Mouse (Mus musculus) liver, embryonic 11.5 days (tissue): ENCODE data around the gene Poc1b. TPM values are rescaled to one million over a fixed set of nuclear protein-coding genes. Genes with fewer than 3 reads are reported as not detected.

ENCODE experiments used
- ATAC-seq: fragments of 200-750 bp; cut with Nextera tagmentation; replicated peaks from 2 replicates; pipeline ENCODE4 v1.8.0; 2017; ENCODE audit warnings: moderate number of reproducible peaks, mild to moderate bottlenecking, moderate TSS enrichment, moderate library complexity; ENCODE audit not compliant: low FRiP score
- DNase-seq: peaks from one replicate; pipeline ENCODE4 v3.0.0-alpha.2; 2017; ENCODE audit warnings: low spot score
- H3K27ac ChIP-seq: fragments of 300-500 bp; sonication (generic); 2 replicates; pipeline ENCODE4 v1.5.1; 2014; ENCODE audit warnings: mild to moderate bottlenecking, low read depth, low read length, control low read depth
- H3K27me3 ChIP-seq: fragments of 300-500 bp; sonication (generic); replicated peaks from 2 replicates; pipeline ENCODE4 v1.6.1; 2014; ENCODE audit warnings: low read length, mixed read lengths; ENCODE audit not compliant: control insufficient read depth, insufficient read depth
- H3K36me3 ChIP-seq: fragments of 300-500 bp; sonication (generic); 2 replicates; pipeline ENCODE4 v1.6.1; 2014; ENCODE audit warnings: mild to moderate bottlenecking, low read length, moderate library complexity, mixed read lengths; ENCODE audit not compliant: control insufficient read depth, insufficient read depth
- H3K4me1 ChIP-seq: fragments of 300-500 bp; sonication (generic); replicated peaks from 2 replicates; pipeline ENCODE4 v1.6.1; 2014; ENCODE audit warnings: low read length, mixed read lengths; ENCODE audit not compliant: control insufficient read depth, insufficient read depth
- H3K4me2 ChIP-seq: fragments of 300-500 bp; sonication (generic); 2 replicates; pipeline ENCODE4 v1.6.1; 2014; ENCODE audit warnings: mild to moderate bottlenecking, control low read depth, moderate library complexity
- H3K4me3 ChIP-seq: fragments of 300-500 bp; sonication (generic); 2 replicates; pipeline ENCODE4 v1.5.1; 2014; ENCODE audit warnings: low read depth, low read length, control low read depth
- H3K9ac ChIP-seq: fragments of 300-500 bp; sonication (generic); 2 replicates; pipeline ENCODE4 v1.6.1; 2014; ENCODE audit warnings: low read depth, low read length, control low read depth
- H3K9me3 ChIP-seq: fragments of 300-500 bp; sonication (generic); 2 replicates; pipeline ENCODE4 v1.6.1; 2016; ENCODE audit warnings: low read length, inconsistent platforms, mixed read lengths; ENCODE audit not compliant: control insufficient read depth
- WGBS: fragments of 180-500 bp; shearing (Covaris S2); extraction: QIAGEN DNeasy Blood & Tissue Kit; methylation state at CpG from one replicate; pipeline ENCODE4 v1.1.7; 2014; 5-methylcytosine and 5-hydroxymethylcytosine counted together
- polyA plus RNA-seq: library from polyadenylated mRNA; unstranded; fragments of >200 nt; fragmentation: Nextera tagmentation; extraction: Ambion mirVana; gene quantifications from 2 replicates; pipeline ENCODE4 v1.2.1, GENCODE M21; 2014

The Poc1b gene
- polyA plus RNA-seq, 1 experiment from 2014 or later: 19.0 TPM

GRCm38 (mm10) chr10:99118697-99119096 is 11.9 kb downstream of the Poc1b start:
- Histone ChIP-seq H3K9ac (no peak overlapping the region), H3K27ac (no peak overlapping the region), H3K4me2 (no peak overlapping the region), H3K36me3 (no peaks in the 10 kb centered on the region), H3K9me3 (no peaks in the 10 kb centered on the region), H3K27me3 (no peaks in the 10 kb centered on the region), H3K4me3 (no peak overlapping the region), H3K4me1 (peaks cover 6% of the 10 kb centered on the region)
- ATAC-seq (no peak), DNase-seq (no peak)
- 71% methylated on average over 6 of the region's 6 CpGs for WGBS

- no peak overlapping the region for H3K27ac ChIP-seq
- H3K9ac ChIP-seq: no peak overlapping the region
- 80% methylated on average over 4 of the region's 4 CpGs for WGBS
- H3K27me3 ChIP-seq: no peaks in the 10 kb centered on the region
- H3K9me3 ChIP-seq: no peaks in the 10 kb centered on the region
- ATAC-seq: no peak
- H3K4me2 ChIP-seq: no peak overlapping the region
- H3K4me1 ChIP-seq: peaks cover 6% of the 10 kb centered on the region
- H3K36me3 ChIP-seq: no peaks in the 10 kb centered on the region
- DNase-seq: no peak
- no peak overlapping the region for H3K4me3 ChIP-seq
Measured at GRCm38 (mm10) chr10:99119471-99119870, 12.6 kb downstream of the Poc1b start.

DNA sequence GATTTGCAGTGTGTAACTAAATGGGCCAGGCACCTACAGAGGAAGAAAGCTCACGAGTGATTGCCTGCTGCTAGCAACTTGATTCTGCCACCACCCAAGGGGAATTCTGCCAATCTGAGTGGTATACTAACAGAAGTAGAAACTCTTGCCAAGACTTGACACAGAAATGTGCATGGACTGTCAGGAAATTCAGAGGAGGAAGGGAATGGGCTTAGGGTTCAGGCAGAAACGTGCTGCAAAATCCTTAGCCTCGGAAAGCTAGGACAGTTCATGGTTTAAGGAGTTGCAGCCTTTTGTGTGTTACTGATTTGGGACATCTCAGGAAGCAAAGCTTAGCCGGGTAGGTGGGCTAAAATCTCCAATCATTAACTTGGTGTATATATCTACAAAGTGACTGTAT is 19.4 kb downstream of the Poc1b start, which contains the start of gene Phxr2:
Gene Phxr2 (minus strand): TSS at position 101 of the 400 bp plus-strand sequence.
- DNase-seq (no peak), ATAC-seq (no peak)
- Histone ChIP-seq H3K4me1 (no peaks in the 10 kb centered on the region; the same call in 1 of the 2 replicates), H3K27me3 (no peaks in the 10 kb centered on the region), H3K9ac (no peak within 1 kb of the TSS), H3K27ac (no peak within 1 kb of the TSS), H3K4me2 (no peak within 1 kb of the TSS), H3K9me3 (no peaks in the 10 kb centered on the region), H3K4me3 (no peak within 1 kb of the TSS), H3K36me3 (no peaks in the 10 kb centered on the region)
- WGBS: 85% methylated on average over 4 of the region's 4 CpGs

DNA sequence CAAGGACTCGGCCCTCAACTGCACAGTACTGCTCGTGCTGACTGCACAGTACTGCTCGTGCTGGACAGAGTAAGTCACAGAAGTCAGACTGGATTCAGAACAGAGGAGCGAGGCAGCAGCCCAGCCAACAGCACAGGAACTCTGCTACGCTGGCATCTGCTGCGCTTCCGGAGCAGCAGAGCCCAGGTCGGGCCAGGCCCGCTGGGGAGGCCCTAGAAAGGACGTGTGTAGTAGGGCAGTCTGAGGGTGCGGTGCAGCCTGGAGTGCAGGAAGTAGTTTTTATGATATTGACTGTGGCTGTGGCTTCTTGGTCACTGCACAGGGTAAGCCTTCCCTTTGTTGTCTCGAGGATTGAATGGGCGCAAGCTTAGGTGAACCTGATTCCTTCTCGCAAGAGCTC is 20.1 kb downstream of the Poc1b start:
- Histone ChIP-seq H3K27me3 (no peaks in the 10 kb centered on the region), H3K36me3 (no peaks in the 10 kb centered on the region), H3K9ac (no peak overlapping the region), H3K4me3 (no peak overlapping the region), H3K4me1 (no peaks in the 10 kb centered on the region; the same call in 1 of the 2 replicates), H3K9me3 (no peaks in the 10 kb centered on the region), H3K4me2 (no peak overlapping the region), H3K27ac (no peak overlapping the region)
- 83% methylated on average over 14 of the region's 14 CpGs for WGBS
- no peak for DNase-seq
- no peak for ATAC-seq

- Histone ChIP-seq H3K4me2 (no peak overlapping the region), H3K27ac (no peak overlapping the region), H3K36me3 (no peaks in the 10 kb centered on the region), H3K9ac (no peak overlapping the region), H3K4me3 (no peak overlapping the region), H3K27me3 (no peaks in the 10 kb centered on the region), H3K9me3 (no peaks in the 10 kb centered on the region), H3K4me1 (no peaks in the 10 kb centered on the region; the same call in 1 of the 2 replicates)
- DNase-seq (no peak), ATAC-seq (peak; percentile 30; the same call in 1 of the 2 replicates)
- 65% methylated on average over 11 of the region's 11 CpGs for WGBS
Measured at GRCm38 (mm10) chr10:99127691-99128261, 20.9 kb downstream of the Poc1b start.

GRCm38 (mm10) chr10:99130611-99131010 is 23.8 kb downstream of the Poc1b start:
- no peak overlapping the region for H3K4me3 ChIP-seq
- ATAC-seq (0 out of 2 replicates have a peak, but pooled peaks have one; percentile 26), DNase-seq (no peak)
- H3K4me2 ChIP-seq: no peak overlapping the region
- no peaks in the 10 kb centered on the region; the same call in 1 of the 2 replicates for H3K4me1 ChIP-seq
- no peaks in the 10 kb centered on the region for H3K27me3 ChIP-seq
- H3K36me3 ChIP-seq: no peaks in the 10 kb centered on the region
- no peak overlapping the region for H3K9ac ChIP-seq
- H3K27ac ChIP-seq: no peak overlapping the region
- H3K9me3 ChIP-seq: no peaks in the 10 kb centered on the region
- WGBS: 32% methylated on average over 6 of the region's 6 CpGs

DNA sequence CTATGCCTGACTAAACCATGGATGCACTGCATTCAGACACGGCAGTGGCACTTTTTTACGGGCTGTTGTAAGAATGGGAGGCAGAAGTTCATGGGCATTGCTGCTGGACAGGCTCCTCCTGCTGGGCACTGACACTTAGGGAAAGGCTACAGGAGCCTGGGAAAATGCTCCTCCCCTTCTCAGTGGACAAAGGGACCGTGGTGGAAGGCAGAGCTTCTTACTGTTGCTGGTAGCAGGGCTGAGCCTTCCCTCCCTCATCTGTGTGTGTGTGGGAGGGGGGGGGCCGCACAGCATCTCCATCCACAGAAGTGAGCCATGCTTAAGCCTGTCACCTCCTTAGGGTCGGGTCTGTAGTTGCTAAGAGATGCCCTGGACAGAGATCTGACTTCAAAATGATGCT is 24.5 kb downstream of the Poc1b start:
- Histone ChIP-seq H3K9me3 (no peaks in the 10 kb centered on the region), H3K4me3 (no peak overlapping the region), H3K4me2 (no peak overlapping the region), H3K27me3 (no peaks in the 10 kb centered on the region), H3K9ac (no peak overlapping the region), H3K4me1 (no peaks in the 10 kb centered on the region; the same call in 1 of the 2 replicates), H3K36me3 (no peaks in the 10 kb centered on the region), H3K27ac (no peak overlapping the region)
- 67% methylated on average over 5 of the region's 5 CpGs for WGBS
- ATAC-seq: no peak
- DNase-seq: no peak

GRCm38 (mm10) chr10:99132189-99132588 is 25.4 kb downstream of the Poc1b start:
- Histone ChIP-seq H3K27ac (no peak overlapping the region), H3K9ac (no peak overlapping the region), H3K27me3 (no peaks in the 10 kb centered on the region), H3K4me1 (no peaks in the 10 kb centered on the region; the same call in 1 of the 2 replicates), H3K4me3 (no peak overlapping the region), H3K4me2 (no peak overlapping the region), H3K9me3 (no peaks in the 10 kb centered on the region), H3K36me3 (no peaks in the 10 kb centered on the region)
- ATAC-seq: no peak
- DNase-seq: no peak
- 83% methylated on average over 6 of the region's 6 CpGs for WGBS

DNA sequence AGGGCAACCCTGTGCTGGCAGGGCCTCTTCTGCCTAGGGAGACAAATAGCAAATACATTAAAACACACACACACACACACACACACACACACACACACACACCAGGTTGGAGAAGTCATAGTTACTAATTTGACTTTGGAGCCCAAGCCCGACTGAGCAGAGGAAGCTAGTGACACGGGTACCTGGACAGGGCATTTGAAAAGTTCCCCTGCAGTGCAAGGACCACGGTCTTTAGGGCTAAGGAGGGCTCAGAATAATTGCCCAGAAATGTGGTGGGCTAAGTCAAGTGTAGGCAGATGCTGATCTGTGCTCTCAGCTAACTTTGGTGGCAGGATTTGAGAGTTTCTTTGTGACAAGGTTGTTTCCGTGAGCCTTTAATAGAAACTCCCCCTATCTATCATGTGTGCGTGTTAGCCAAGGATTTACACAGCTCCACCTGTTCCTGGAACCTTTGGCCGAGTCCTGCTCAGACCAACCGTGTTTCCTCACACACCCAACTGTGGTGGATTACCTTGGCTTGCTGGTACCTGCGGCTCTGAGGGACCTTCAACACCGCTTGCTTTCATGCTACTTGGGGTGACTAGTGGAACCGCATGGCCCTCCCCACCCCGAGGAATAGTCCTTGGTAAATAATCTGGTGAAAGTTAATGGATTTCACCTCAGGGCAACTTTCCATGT is 25.9 kb downstream of the Poc1b start:
- WGBS: 87% methylated on average over 11 of the region's 11 CpGs

More for the DNA sequence above, 25.9 kb downstream of the Poc1b start:
- Histone ChIP-seq H3K9ac (no peak overlapping the region), H3K27ac (no peak overlapping the region), H3K4me1 (no peaks in the 10 kb centered on the region), H3K27me3 (no peaks in the 10 kb centered on the region), H3K36me3 (no peaks in the 10 kb centered on the region), H3K4me3 (no peak overlapping the region), H3K4me2 (no peak overlapping the region), H3K9me3 (no peaks in the 10 kb centered on the region)
- ATAC-seq (no peak), DNase-seq (no peak)
